ENCODE assay signal across 8 mouse cellular contexts in the genomic region with DNA sequence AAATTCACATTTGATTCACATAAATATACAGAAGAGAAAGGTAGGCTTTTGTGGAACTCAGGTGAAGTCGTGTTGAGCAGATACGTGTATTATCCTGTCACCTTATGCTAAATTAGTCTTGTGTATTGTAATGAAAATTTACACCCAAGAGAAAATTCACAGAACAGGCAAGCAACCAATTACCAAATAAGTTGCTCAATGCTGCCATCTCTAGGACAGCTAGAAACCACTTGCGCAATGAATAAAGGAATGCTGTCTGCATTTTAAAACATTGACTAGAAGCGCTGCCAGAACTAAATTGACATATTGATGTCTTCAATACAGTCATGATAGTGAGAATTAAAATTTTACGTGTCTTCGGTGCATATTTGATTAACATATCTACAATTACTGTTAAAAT. TPM values are rescaled to one million over a fixed set of nuclear protein-coding genes. Genes with fewer than 3 reads are reported as not detected.
A peak's percentile ranks its signal among the peaks of the same experiment; 100 is the strongest.
DNase-seq lines count a peak whose midpoint lies in the region.

No protein-coding gene starts in this region.

- peak; percentile 61 for DNase-seq in heart, adult 8-10 months (ENCODE audit: low spot score)
- DNase-seq in heart, postnatal 25 days (ENCODE audit: low spot score): no peak
- peak; percentile 33 to 67 for DNase-seq in right cerebral cortex, adult 2 months (ENCODE audit: low spot score in 2 of 2)
- DNase-seq in right cerebral cortex, postnatal 25 days: no peak
- peak; percentile 77 for DNase-seq in cerebellum, adult 9-10 months
- peak; percentile 52 for DNase-seq in lung, postnatal 14 days
- DNase-seq in spleen, postnatal 10 days (ENCODE audit: low spot score in 2 of 2): no peak
- no peak for DNase-seq in urinary bladder, postnatal 36 days (ENCODE audit: low spot score in 2 of 2)

- intact Hi-C loops in heart, postnatal 25 days (cut with DNase I): loop anchor here (1.0 to 10.0 kb wide), 4 partner anchors 138 to 978 kb away; no protein-coding TSS in a partner anchor

RNA-seq across cellular contexts. Expression of gene Irs1, which starts 2.9 kb away (rescaled TPM):
- total RNA-seq in heart, adult 8-10 months (2022): 10 to 100 TPM; 14.8 to 34.3 (median 24.0) TPM
- 10 to 100 TPM; 44.3 to 49.7 TPM for total RNA-seq in heart, postnatal 25 days (2021)

RNA-seq across cellular contexts. Expression of gene Rhbdd1, which starts 22.1 kb away (rescaled TPM):
- total RNA-seq in heart, adult 8-10 months (2022): 10 to 100 TPM in 3 of 4 experiments, 1 to 10 TPM in 1; 10.0 to 11.3 (median 10.6) TPM
- total RNA-seq in heart, postnatal 25 days (2021): 10 to 100 TPM; 10.2 TPM

Comparison
In these comparisons a context has a peak if more than half of its experiments do, and no peak if none do; other contexts are left out.
1. DNase-seq: peak in heart, adult 8-10 months (single experiment), right cerebral cortex, adult 2 months (2 of 2), cerebellum, adult 9-10 months (single experiment) and lung, postnatal 14 days (single experiment); none in heart, postnatal 25 days (single experiment), right cerebral cortex, postnatal 25 days (single experiment), spleen, postnatal 10 days (0 of 2) and urinary bladder, postnatal 36 days (0 of 2).